Mouse (Mus musculus): ENCODE measurements around the gene Map2k7.
"Not testable (repeated sequence)": the region's sequence is repeated elsewhere in the genome, so short reads cannot be mapped to it uniquely, and the experiment has no call there.

Gene Map2k7

DNA sequence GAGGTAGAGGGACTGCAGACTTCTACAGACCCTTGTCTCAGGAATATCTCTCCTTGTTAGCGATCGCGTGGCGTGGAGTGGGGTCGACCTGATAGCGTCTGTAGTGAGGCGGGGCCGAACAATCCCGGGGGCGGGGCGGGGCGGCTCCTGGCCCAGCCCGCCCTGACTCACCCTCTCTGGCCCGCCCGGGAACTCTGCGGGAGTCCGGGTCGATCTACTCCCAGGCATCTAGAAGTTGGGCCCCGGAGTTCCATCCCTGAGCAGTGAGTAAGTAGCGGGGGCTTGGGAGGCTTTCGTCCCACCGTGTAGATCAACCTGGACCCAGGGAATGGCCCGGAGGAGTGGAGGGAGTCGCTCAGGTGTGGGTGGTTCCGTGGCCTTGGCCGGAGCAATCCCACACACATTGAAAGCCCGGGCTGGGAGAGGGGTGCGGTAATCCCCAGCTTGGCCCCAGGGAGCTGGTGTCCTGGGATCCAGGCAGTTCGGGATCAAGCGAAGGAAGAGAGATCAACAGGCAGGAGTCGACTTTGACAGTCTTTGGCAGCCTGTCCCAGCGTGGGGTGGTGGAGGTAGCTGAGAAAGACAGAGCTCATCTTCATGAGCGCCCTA lies 11.7 kb upstream of the Map2k7 start, which contains the start of gene Lrrc8e:
TSS of gene Lrrc8e (plus strand) at position 89 of the 609 bp plus-strand sequence.
- DNase-seq (ENCODE audit: low spot score in 2 of 2): no peak

DNA sequence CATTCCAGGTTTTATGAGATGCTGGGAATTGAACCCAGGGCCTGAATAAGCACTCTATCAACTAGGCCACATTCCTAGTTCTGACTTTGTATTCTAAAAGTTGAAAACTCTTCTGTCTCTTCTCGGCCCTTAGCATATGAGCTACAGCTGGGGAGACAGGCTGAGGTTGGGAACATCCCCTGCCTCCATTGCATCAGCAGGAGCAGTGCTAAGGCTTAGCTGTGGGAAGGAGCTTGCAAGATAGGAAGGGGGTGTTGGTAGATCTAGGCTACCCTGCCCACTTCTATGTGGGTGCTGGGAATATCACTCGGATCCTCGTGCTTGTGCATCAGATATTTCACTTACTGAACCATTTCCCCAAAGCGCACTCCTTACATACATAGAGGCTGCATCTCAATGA lies 10.6 kb upstream of the Map2k7 start:
- DNase-seq (ENCODE audit: low spot score in 2 of 2): no peak

- no peak for DNase-seq (ENCODE audit: low spot score in 2 of 2)
These were observed 8.8 kb upstream of the Map2k7 start for GRCm38 (mm10) chr8:4229784-4230183.

- DNase-seq (ENCODE audit: low spot score in 2 of 2): no peak
These were observed 7.8 kb upstream of the Map2k7 start for GRCm38 (mm10) chr8:4230612-4231351.

GRCm38 (mm10) chr8:4237814-4238433 lies 616 bp upstream of the Map2k7 start:
- no peak for DNase-seq (ENCODE audit: low spot score in 2 of 2)

DNA sequence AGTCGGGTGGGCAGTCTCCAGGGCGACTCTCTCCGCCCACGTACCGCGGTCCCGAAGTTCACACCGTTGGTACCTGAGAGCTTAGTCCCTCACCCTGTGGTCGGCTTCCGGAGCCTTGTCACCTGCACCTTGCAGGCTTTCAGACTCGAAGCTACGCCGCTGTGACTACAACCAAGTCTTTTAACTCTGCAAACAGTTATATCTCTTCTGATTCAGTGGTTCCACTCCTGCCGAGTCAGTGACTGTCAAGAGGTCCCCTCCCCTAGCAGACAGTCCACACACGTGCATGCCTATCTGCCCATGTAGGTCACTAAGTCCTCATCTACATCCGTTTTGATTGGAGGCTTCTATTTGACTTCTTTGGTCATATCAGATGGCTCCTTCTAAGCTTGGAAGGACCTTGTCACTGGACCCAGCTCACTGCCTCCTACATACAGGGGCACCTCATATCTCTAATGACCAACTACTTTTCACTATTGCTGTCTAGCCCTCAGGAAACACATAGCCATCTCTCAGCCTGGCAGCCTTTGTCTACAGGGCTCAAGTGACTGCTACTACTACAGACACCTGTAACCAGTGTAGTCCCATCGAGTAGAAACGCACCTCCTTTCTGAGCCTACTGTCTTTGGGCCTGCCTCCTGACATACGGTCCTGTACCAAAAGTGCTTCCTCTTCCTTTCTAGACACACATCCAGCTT lies 802 bp downstream of the Map2k7 start:
- no peak for DNase-seq (ENCODE audit: low spot score in 2 of 2)

- no peak for DNase-seq (ENCODE audit: low spot score in 2 of 2)
These were observed 6.5 kb downstream of the Map2k7 start for GRCm38 (mm10) chr8:4245061-4245460.

DNA sequence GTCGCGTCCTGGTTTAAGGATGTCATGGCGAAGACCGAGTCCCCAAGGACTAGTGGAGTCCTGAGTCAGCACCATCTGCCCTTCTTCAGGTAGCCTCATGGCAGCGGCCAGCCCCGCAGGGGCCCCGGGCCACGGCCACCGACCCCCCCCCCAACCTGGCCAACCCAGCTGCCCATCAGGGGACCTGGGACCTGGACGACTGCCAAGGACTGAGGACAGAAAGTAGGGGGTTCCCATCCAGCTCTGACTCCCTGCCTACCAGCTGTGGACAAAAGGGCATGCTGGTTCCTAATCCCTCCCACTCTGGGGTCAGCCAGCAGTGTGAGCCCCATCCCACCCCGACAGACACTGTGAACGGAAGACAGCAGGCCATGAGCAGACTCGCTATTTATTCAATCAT lies 7.2 kb downstream of the Map2k7 start:
- DNase-seq (ENCODE audit: low spot score in 2 of 2): peak in 1 of 2 experiments; percentile 5

GRCm38 (mm10) chr8:4247241-4247640 lies 8.7 kb downstream of the Map2k7 start:
- DNase-seq (ENCODE audit: low spot score in 2 of 2): peak in 1 of 2 experiments; percentile 3

DNA sequence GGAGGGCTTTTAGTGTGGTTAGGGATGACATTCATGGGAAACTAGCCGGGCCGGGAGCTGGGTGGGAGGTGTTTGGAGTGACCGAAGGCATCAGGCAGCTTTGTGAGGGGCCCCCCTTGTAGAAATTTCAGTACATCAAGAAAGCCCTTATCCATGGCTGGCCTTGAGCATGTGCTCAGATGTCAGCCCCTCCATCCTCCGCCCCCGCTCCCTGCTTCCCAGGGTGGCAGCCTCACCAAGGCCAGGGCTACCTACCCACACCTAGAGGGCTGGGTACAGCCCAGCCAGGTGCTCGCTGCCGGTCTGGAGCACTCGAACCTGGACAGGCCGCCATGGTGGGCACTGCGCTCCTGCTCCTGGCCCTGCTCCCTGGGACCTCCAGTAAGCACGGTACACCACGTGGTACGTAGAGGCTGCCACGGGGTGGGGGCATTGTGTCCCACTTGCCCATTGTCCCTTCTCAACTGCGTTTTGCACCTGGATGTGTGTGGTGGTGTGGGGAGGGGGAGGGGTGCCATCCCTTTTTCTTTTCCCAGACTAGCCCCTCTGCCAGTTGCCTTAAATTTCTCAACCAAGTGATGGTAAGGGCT lies 9.5 kb downstream of the Map2k7 start, which contains the start of gene Tgfbr3l:
TSS of gene Tgfbr3l (plus strand) at position 264 of the 590 bp plus-strand sequence.
- DNase-seq (ENCODE audit: low spot score in 2 of 2): peak in 1 of 2 experiments; percentile 12

DNA sequence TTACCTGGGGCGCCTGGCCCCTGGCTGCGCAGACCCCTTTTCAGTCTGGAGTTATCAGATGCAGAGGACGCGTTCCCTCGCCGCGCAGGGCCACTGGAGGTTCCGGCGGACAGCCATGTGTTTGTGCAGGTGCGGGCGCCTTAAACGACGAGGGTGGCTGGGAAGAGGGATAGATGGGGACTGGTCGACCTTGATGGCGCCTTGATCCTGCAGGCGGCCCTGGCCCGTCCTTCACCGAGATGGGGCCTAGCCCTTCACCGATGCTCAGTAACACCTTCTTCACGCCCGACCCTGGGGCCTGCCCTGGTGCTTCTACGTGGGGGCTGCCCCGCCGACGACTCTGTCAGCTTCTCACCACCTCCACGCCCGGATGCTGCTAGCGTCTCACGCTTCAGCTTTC lies 10.7 kb downstream of the Map2k7 start:
- DNase-seq (ENCODE audit: low spot score in 2 of 2): no peak

DNA sequence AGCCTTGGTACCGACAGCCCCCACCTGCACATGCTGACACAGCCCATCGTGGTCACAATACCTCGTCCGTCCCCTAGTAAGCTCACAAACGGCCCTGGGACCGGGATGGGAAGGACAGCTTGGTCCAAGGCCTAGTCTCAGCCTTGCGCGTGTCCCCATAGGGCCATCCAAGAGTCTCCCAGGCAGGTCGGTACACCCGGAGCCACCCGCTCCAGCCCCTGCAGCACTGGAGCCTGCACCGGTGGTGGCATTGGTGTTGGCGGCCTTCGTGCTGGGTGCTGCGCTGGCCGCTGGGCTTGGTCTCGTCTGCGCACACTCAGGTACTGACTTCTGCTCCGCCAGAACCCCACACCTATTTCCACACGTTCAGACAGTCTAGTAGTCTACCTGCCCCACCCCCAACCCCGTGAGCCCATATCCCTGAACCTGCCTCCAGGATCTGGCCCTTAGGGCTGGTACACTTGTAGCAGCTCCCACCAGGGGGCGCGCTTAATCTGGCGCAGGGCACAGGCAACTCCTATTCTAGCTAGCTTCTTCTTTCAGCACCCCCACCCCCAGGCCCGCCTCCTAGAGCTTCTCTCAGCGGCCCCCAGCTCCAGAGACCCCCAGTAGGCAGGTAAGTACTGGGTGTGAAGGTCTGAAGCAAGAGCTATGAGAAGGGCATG lies 11.9 kb downstream of the Map2k7 start:
- DNase-seq (ENCODE audit: low spot score in 2 of 2): peak; percentile 77 to 83

DNA sequence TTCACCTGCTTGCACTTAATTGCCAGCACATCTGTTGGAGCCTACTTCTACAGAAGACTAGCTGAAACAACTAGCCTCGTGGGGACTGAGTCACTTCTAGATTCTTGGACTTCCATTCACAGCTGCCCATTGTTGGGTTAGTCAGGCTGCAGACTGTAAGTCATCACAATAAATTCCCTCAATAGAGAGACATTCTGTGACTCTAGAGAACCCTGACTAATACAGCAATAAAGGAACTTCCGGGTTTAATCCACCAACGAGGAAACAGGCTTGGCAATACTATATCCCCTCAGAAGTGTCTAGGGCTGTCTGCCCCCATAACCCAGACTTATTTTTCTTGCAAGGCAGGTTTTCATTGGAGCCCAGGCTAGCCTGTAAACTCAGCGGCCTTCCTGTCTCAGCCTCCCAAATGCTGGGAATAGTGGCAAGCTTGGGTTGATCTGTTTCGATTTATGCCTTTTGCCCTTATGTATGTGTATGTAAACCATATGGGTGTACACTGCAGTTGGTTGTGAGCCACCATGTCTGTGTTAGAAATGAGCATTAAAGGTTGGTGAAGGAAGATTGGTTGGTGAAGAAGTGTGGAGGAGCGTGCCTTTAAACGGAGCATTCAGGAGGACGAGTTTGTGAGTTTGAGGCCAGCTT lies 13.7 kb downstream of the Map2k7 start:
- no peak for DNase-seq (ENCODE audit: low spot score in 2 of 2)

- DNase-seq (ENCODE audit: low spot score in 2 of 2): peak; percentile 89 to 93
These were observed 14.6 kb downstream of the Map2k7 start, which contains the start of gene Snapc2 for GRCm38 (mm10) chr8:4252934-4253841. Gene Snapc2 (plus strand): TSS chr8:4253080.

DNA sequence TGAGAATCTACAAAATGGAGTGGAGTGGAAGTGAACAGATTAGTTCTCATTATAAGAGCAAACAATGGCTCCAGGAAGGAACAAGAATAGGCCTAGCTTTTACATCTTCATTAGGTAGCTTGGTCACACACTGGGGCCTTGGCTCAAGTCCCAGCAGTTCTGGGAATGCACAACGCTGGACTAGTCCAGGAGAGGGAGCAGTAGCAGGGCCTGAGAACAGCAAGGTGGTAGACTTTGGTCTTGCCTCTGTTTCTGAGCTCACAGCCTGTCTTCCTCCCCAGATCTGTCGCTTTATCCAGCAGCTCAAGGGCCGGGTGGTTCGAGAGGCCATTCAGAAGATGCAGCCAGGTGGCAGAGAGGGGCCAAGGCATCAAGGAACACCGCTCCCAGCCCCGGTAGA lies 15.5 kb downstream of the Map2k7 start:
- DNase-seq (ENCODE audit: low spot score in 2 of 2): peak in 1 of 2 experiments; percentile 49

DNA sequence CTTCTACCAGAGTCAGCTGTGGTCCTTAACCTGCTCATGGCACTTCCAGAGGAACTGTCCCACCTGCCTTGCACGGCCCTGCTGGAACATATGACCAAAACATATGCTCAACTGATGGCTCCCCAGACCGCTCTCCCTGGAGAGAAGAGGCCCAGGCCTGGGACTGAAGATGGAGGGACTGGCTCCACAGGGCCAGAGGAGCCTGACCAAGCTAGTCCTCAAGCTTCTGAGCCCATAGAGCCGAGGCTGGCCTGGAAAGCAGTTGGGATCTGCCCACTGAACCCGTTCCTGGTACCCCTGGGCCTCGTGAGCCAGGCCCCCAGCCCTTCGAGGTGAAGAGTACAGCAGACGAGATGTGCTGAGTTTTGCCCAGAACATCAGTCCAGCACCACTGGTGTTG lies 16.9 kb downstream of the Map2k7 start:
- not testable (repeated sequence) for DNase-seq (ENCODE audit: low spot score in 2 of 2)

DNA sequence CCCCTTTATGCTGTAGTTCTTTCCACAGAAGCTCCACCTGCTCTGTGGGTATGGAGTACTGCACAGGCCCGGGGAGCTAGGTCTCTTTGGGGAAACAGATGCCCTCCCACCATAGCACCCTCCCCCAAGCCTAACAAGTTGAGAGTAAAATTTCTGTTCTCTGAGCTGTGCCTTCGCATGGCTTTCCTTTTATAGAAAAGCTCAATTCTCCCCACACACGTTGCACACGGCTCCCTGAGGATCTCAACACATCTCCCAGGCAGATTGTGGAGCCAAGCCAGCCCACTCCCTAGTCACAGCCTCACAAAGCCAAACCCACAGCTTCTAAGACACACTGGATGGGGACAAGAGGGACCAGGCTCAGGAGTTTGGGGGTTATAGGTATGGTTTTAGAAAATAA lies 18.4 kb downstream of the Map2k7 start:
- DNase-seq (ENCODE audit: low spot score in 2 of 2): peak; percentile 73 to 82

GRCm38 (mm10) chr8:4257350-4257749 lies 18.8 kb downstream of the Map2k7 start:
- DNase-seq (ENCODE audit: low spot score in 2 of 2): no peak

DNA sequence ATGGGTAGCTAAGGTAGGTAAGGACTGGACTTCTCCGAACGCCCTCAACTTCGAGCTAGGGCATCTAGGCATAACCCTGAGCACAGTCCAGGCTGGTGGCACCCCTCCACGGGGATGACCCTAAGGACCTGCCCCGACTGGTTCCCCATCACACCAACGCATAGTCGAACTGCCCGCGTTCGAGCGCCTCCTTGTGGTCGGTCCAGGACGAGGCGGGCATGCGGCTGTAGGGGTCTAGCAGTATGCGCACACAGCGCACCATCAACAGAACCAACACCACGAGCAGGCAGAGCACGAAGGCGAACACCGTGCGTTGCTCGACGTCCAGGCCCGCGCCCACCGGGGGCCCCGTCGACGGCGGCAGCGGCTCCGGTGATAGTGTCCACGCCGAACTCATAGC lies 19.7 kb downstream of the Map2k7 start:
- peak; percentile 80 to 85 for DNase-seq (ENCODE audit: low spot score in 2 of 2)

DNA sequence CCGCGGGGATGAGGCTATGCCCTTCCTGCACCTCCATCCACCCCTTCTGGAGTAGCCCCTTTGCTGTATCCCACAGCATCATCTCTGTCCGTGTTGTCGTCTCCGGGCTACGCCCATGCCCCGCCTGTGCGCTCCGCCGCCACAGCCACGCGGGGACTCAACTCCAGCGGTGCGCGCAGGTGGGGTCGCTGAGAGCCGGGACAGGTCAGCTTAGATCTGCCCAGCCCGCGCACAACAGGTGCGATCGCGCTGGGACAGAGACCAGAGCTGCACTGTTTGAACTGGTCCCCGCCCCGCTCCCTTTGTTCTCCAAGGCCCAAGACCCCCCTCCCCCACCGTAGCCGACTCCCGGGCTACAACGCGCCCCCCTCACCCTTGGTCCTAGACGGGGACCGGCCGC lies 20.1 kb downstream of the Map2k7 start:
- peak in 1 of 2 experiments; percentile 49 for DNase-seq (ENCODE audit: low spot score in 2 of 2)

All from frontal cortex, postnatal 14 days (tissue).